Mouse (Mus musculus) liver, embryonic 12.5 days (tissue): ENCODE measurements around the gene Ccdc188. TPM values are rescaled to one million over a fixed set of nuclear protein-coding genes. Genes with fewer than 3 reads are reported as not detected.

Experiments
- ATAC-seq: fragments of 200-750 bp; cut with Nextera tagmentation; 2 replicates; pipeline ENCODE4 v1.8.0; 2017; ENCODE audit warnings: moderate number of reproducible peaks, mild to moderate bottlenecking, moderate library complexity
- H3K27ac ChIP-seq: fragments of 300-500 bp; sonication (generic); 2 replicates; pipeline ENCODE4 v1.5.1; 2016; ENCODE audit warnings: mild to moderate bottlenecking
- H3K27me3 ChIP-seq: fragments of 300-500 bp; sonication (generic); replicated peaks from 2 replicates; pipeline ENCODE4 v1.6.1; 2016; ENCODE audit warnings: mild to moderate bottlenecking, moderate library complexity
- H3K36me3 ChIP-seq: fragments of 300-500 bp; sonication (generic); 2 replicates; pipeline ENCODE4 v1.6.1; 2016; ENCODE audit warnings: mild to moderate bottlenecking, moderate library complexity
- H3K4me1 ChIP-seq: fragments of 300-500 bp; sonication (generic); 2 replicates; pipeline ENCODE4 v1.6.1; 2016
- H3K4me2 ChIP-seq: fragments of 300-500 bp; sonication (generic); 2 replicates; pipeline ENCODE4 v1.6.1; 2016; ENCODE audit warnings: mild to moderate bottlenecking, moderate library complexity
- H3K4me3 ChIP-seq: fragments of 300-500 bp; sonication (generic); 2 replicates; pipeline ENCODE4 v1.5.1; 2016; ENCODE audit warnings: mild to moderate bottlenecking, moderate library complexity
- H3K9ac ChIP-seq: fragments of 300-500 bp; sonication (generic); 2 replicates; pipeline ENCODE4 v1.6.1; 2016; ENCODE audit warnings: mild to moderate bottlenecking, moderate library complexity
- H3K9me3 ChIP-seq: fragments of 300-500 bp; sonication (generic); replicated peaks from 2 replicates; pipeline ENCODE4 v1.6.1; 2016; ENCODE audit warnings: mild to moderate bottlenecking, moderate library complexity
- WGBS: fragments of 180-500 bp; shearing (Covaris S2); methylation state at CpG from one replicate; pipeline ENCODE4 v1.1.7; 2016; ENCODE audit not compliant: insufficient replicate concordance; 5-methylcytosine and 5-hydroxymethylcytosine counted together
- polyA plus RNA-seq: library from polyadenylated mRNA; unstranded; fragments of >200 nt; fragmentation: Nextera tagmentation; extraction: Ambion mirVana; gene quantifications from 2 replicates; pipeline ENCODE4 v1.2.1, GENCODE M21; 2016

Ccdc188 gene
- polyA plus RNA-seq, 1 experiment from 2014 or later, result not detected

DNA sequence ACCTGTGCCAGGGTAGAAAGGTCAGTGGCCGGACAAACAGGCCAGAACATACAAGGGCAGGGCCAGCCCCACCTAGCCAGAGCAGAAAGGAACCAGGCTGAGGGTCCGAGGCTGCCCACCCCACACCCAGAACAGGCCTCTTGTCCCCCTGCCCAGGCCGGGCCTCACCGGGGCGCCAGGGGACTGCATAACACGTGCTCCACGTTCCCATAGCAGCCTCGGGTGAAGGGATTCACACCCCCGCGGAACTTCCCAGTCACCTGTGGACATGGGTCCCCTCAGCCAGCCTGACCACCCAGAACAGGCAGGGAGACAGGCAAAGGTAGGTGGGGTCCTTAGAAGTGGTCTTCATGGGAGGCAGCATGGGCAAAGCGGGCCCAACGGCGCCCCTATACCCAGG, 9.5 kb downstream of the Ccdc188 start:
- no peak for ATAC-seq
- H3K9me3 ChIP-seq, result no peaks in the 10 kb centered on the region
- WGBS, result 75% methylated on average over 13 of the region's 13 CpGs
- H3K4me3 ChIP-seq, result no peak overlapping the region
- H3K27ac ChIP-seq, result no peak overlapping the region
- no peaks in the 10 kb centered on the region for H3K27me3 ChIP-seq
- H3K9ac ChIP-seq, result no peak overlapping the region
- no peak overlapping the region for H3K4me2 ChIP-seq
- peaks cover 50% of the 10 kb centered on the region for H3K36me3 ChIP-seq
- peaks cover 21% of the 10 kb centered on the region for H3K4me1 ChIP-seq

DNA sequence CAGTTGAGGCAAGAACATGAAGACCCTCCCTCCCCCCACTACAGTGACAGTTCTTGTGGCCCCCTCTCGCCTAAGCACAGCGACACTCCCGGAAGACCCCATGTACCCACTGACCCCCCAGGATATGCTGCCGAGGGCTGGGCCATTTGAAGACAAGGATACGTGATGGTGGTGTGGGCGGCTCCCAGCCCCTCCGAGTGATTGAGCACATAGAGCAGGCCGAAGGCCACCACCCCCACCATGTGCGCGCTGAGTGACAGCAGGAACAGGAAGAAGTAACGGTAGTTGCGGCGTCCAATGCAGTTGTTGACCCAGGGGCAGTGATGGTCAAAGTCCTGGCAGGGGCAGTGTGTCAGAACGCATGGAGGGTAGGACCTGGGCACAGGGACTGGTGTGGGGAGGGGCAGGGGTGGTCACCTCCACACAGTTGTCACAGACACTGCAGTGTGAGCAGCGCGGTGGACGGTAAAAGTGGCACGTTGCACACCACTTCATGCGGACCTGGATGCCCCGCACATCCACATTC, 10.3 kb downstream of the Ccdc188 start:
- Histone ChIP-seq H3K27me3 (no peaks in the 10 kb centered on the region), H3K4me2 (no peak overlapping the region), H3K4me1 (peaks cover 21% of the 10 kb centered on the region), H3K36me3 (peaks cover 42% of the 10 kb centered on the region), H3K9me3 (no peaks in the 10 kb centered on the region), H3K4me3 (no peak overlapping the region), H3K9ac (no peak overlapping the region), H3K27ac (no peak overlapping the region)
- WGBS, result 82% methylated on average over 20 of the region's 20 CpGs
- peak; percentile 38; the same call in 1 of the 2 replicates for ATAC-seq

GRCm38 (mm10) chr16:18228856-18229255, 11.2 kb downstream of the Ccdc188 start:
- ATAC-seq, result no peak
- no peak overlapping the region for H3K4me2 ChIP-seq
- no peak overlapping the region for H3K4me3 ChIP-seq

GRCm38 (mm10) chr16:18229622-18230021, 11.9 kb downstream of the Ccdc188 start:
- Histone ChIP-seq H3K4me2 (no peak overlapping the region), H3K27me3 (peaks cover 15% of the 10 kb centered on the region), H3K4me1 (peaks cover 37% of the 10 kb centered on the region), H3K27ac (no peak overlapping the region), H3K4me3 (no peak overlapping the region), H3K9me3 (no peaks in the 10 kb centered on the region), H3K36me3 (peaks cover 26% of the 10 kb centered on the region), H3K9ac (no peak overlapping the region)
- 69% methylated on average over 11 of the region's 11 CpGs for WGBS
- no peak for ATAC-seq

More at GRCm38 (mm10) chr16:18228856-18229255, 11.2 kb downstream of the Ccdc188 start:
- Histone ChIP-seq H3K36me3 (peaks cover 34% of the 10 kb centered on the region), H3K27ac (no peak overlapping the region), H3K4me1 (peaks cover 29% of the 10 kb centered on the region), H3K27me3 (peaks cover 8% of the 10 kb centered on the region), H3K9me3 (no peaks in the 10 kb centered on the region), H3K9ac (no peak overlapping the region)
- 77% methylated on average over 4 of the region's 4 CpGs for WGBS

DNA sequence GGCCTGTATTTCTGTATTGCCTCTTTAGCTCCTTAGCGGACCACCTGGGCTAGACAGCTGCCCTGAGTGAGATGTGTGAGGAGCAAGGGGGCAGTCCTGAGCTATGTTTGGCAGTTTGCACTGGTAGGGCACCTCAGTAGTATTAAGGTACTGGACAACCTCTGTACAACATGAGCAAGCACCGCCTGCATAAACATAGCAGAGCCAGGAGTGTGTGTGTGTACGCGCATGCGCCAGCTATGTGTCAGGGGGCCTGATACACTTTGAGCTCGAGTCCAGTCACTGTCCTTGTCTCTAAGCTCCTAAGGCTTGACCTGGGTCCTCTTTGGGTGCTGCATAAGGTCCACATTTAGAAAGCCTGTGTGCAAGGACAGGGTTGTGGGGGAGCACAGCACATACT, 12.9 kb downstream of the Ccdc188 start:
- Histone ChIP-seq H3K4me3 (no peak overlapping the region), H3K36me3 (peaks cover 18% of the 10 kb centered on the region; the same call in 1 of the 2 replicates), H3K9me3 (no peaks in the 10 kb centered on the region), H3K4me1 (peaks cover 47% of the 10 kb centered on the region), H3K27ac (no peak overlapping the region), H3K9ac (no peak overlapping the region), H3K4me2 (no peak overlapping the region), H3K27me3 (peaks cover 25% of the 10 kb centered on the region)
- no peak for ATAC-seq
- 79% methylated on average over 6 of the region's 6 CpGs for WGBS

DNA sequence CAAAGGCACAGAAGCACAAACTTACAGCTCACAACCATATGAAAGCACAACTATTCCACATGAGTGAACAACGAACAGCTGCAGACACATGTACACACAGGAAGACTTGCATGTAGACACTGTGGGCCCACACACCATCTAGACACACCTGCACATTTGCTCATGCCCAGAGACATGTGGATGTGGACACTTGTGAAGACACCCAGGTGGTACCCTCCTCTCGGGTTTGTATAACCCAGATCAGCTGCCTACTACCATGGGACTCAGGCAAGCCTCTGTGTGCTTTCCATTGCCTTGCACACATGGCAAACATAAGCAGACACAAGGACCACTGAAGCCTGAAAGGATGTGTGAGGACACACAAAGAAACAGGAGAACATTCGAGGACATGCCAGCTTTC, 13.4 kb downstream of the Ccdc188 start:
- Histone ChIP-seq H3K4me2 (no peak overlapping the region), H3K27ac (no peak overlapping the region), H3K4me3 (no peak overlapping the region), H3K4me1 (peaks cover 51% of the 10 kb centered on the region), H3K9ac (no peak overlapping the region), H3K27me3 (peaks cover 30% of the 10 kb centered on the region), H3K36me3 (peaks cover 13% of the 10 kb centered on the region; the same call in 1 of the 2 replicates), H3K9me3 (no peaks in the 10 kb centered on the region)
- 63% methylated on average over 3 of the region's 3 CpGs for WGBS
- no peak for ATAC-seq

DNA sequence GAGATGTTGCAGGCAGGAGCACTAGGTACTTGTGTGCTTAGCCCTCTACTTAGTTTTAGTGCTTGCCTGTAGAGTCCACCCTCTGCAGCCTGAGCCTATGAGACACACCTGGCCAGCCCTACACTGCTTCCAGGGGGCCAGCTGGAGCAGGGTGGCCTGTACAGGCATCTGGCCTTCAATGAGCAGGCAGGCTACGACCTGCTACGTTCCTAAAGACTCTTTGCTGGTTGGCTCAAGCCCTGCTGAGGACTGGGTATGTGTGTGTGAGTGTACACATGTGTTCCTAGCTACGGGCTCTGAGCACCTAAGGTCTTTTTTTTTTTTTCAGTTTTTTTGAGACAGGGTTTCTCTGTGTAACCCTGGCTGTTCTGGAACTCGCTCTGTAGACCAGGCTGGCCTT, 13.8 kb downstream of the Ccdc188 start:
- no peak overlapping the region for H3K9ac ChIP-seq
- peaks cover 34% of the 10 kb centered on the region for H3K27me3 ChIP-seq
- no peak overlapping the region for H3K4me3 ChIP-seq
- no peak overlapping the region for H3K27ac ChIP-seq
- no peak for ATAC-seq
- peaks cover 9% of the 10 kb centered on the region; the same call in 1 of the 2 replicates for H3K36me3 ChIP-seq
- no peak overlapping the region for H3K4me2 ChIP-seq
- no peaks in the 10 kb centered on the region for H3K9me3 ChIP-seq
- WGBS, result 72% methylated on average over 4 of the region's 4 CpGs
- H3K4me1 ChIP-seq, result peaks cover 55% of the 10 kb centered on the region

DNA sequence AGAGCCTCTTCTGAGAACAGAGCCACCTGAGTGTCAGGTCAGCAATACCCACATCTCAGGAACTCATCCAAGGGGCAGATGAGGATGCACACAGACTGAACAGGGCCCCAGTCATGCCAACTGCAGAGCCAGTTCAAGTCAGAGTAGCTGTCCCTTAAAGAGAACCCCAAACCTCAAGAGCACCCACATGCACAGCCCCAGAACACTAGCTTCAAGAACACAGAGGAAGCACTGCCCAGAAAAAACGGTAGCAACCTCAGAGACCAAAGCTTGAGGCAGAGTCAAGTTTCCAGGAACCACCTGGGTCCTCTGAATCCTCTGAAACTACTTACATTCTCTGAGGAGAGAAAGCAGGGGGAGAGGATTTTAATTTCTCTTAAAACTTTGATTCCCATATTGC, 15.8 kb downstream of the Ccdc188 start:
- WGBS, result 48% methylated on average over 1 of the region's 1 CpGs
- H3K4me1 ChIP-seq, result peaks cover 60% of the 10 kb centered on the region
- no peak for ATAC-seq

DNA sequence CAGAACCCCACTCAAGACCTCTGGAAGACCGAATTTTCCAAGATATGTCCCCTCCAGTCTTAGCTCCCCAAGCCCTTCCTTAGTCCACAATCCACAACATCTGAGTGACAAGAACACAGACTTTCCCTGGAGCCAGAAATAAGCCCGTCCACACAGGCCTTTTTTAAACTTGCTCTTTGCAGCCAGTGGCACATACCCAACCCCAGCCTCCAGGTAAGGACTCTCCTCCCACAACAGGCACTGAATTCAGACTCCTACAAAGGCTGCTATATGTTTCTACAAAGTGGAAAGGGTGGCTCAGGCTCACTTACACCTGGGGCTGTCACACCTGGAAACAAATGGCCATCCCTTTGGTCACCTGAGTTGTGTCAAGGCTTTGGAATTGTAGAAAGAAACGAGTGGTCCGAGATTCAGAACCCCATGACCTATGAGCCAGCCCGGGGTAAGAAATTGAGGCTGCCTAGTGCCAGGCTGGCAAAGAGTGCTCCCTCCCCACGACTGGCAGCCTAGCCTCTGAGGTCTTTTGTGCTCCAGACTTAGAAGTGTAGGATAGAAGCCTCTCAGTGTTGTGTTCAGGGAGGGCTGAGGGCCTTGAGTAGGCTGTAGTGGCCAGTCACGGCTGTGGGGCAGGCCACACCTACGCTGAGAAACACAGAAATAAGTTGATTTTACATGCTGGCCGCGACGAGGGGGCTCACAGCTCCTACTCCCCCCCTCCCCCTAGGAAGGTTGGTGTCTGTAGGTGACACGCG, 16.4 kb downstream of the Ccdc188 start:
- Histone ChIP-seq H3K4me2 (peak overlapping the region; percentile 80), H3K9ac (peak overlapping the region; percentile 71), H3K4me1 (peaks cover 60% of the 10 kb centered on the region), H3K27ac (0 out of 2 replicates have a peak overlapping the region, but pooled peaks have one; percentile 17), H3K9me3 (no peaks in the 10 kb centered on the region), H3K36me3 (peaks cover 14% of the 10 kb centered on the region), H3K27me3 (peaks cover 36% of the 10 kb centered on the region), H3K4me3 (peak overlapping the region; percentile 65)
- 22% methylated on average over 13 of the region's 13 CpGs for WGBS
- no peak for ATAC-seq

More for the DNA sequence above, 15.8 kb downstream of the Ccdc188 start:
- Histone ChIP-seq H3K4me2 (no peak overlapping the region), H3K36me3 (peaks cover 8% of the 10 kb centered on the region), H3K4me3 (no peak overlapping the region), H3K27ac (no peak overlapping the region), H3K9me3 (no peaks in the 10 kb centered on the region), H3K27me3 (peaks cover 36% of the 10 kb centered on the region), H3K9ac (0 out of 2 replicates have a peak overlapping the region, but pooled peaks have one; percentile 71)

DNA sequence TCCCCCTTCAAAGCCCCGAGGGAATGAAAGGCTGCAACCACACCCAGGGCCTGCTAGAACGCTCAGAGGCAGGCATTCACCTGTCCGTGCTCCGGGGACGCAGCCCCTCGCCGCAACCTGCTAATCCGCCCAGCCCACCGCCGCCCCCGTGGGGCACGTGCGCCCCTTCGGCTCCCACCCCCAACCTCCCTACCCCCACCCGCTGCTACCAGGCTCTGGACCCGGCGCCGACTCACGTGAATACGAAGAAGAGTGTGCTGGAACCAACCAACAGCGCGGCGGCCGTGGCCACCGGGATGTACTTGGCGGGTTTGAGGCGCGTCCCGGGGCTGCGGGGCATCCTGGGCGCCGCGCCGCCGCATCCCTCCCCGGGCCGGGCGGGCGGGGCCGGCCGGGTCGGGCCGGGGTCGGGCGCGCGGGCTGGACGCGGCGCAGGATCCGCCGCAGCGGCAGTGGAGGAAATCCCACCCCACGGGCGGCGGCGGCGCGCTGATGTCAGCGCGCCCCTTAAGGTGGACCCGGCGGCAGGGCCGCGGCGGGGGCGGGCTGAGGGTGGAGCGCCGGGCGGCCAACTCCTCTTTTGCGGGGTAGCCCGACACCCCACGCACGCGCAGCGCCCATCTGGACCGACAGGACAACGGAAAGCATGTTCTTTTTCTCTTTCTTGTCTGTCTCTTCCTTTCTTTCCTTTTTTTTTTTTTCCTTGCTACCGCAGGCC, 17.2 kb downstream of the Ccdc188 start, which contains the start of gene Zdhhc8:
TSS of gene Zdhhc8 (minus strand) at position 466 of the 718 bp plus-strand sequence.
- Histone ChIP-seq H3K4me1 (peaks cover 56% of the 10 kb centered on the region), H3K4me3 (peak within 1 kb of the TSS; percentile 65), H3K9me3 (no peaks in the 10 kb centered on the region), H3K27ac (peak within 1 kb of the TSS; percentile 17), H3K27me3 (peaks cover 36% of the 10 kb centered on the region), H3K4me2 (peak within 1 kb of the TSS; percentile 80), H3K9ac (peak within 1 kb of the TSS; percentile 71), H3K36me3 (peaks cover 21% of the 10 kb centered on the region)
- ATAC-seq, result peak; percentile 32; the same call in 1 of the 2 replicates
- WGBS, result under 1% methylated on average over 78 of the region's 79 CpGs

DNA sequence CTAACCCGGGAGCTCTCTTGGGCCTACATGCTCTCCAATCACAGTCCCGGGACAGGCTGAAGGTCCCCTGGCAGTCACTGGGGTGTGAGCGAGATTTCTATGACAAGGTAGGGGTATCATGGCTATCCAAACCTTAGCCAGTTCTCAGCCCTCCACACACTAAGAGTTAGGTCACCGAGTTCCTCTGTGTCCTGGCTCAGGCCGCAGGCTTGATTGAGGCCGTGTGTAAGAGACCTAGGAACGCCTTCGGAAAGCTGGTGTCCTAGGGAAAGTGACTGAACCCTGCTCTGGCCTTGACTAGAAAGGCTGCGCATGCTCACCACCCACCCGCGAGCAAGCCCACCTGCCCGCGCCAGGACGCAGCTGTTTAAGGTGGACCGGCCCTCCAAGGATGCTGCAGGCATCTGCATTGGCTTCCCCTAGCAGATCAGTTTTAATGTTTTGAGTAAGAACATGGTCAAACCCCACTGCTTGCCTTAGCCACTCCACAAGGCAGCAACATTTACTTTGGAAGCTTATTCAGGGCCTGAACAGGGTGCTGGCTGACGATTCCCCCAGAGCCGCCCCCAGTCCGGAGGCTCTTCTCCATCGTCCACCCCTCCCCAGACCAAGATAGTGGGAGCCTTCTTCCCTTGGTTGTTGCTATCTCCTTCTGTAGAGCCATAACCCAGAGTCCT, 17.8 kb downstream of the Ccdc188 start:
- peak overlapping the region; percentile 71 for H3K9ac ChIP-seq
- peaks cover 28% of the 10 kb centered on the region for H3K36me3 ChIP-seq
- WGBS, result 11% methylated on average over 19 of the region's 19 CpGs
- peak; percentile 18 for ATAC-seq
- H3K4me3 ChIP-seq, result peak overlapping the region; percentile 65
- peak overlapping the region; percentile 16 for H3K27ac ChIP-seq
- H3K9me3 ChIP-seq, result no peaks in the 10 kb centered on the region
- peaks cover 36% of the 10 kb centered on the region for H3K27me3 ChIP-seq
- H3K4me2 ChIP-seq, result peak overlapping the region; percentile 80
- peaks cover 49% of the 10 kb centered on the region for H3K4me1 ChIP-seq
